Mouse (Mus musculus): ENCODE data around the gene Rora. TPM values are rescaled to one million over a fixed set of nuclear protein-coding genes. Genes with fewer than 3 reads are reported as not detected.

The Rora gene
- total RNA-seq, 2 experiments from 2014 or later, result 43.6 to 48.9 TPM

GRCm38 (mm10) chr9:69274766-69275485 is 621.3 kb downstream of the Rora start:
- no peak for DNase-seq (ENCODE audit: low spot score in 2 of 2)

GRCm38 (mm10) chr9:69277256-69277655 is 623.7 kb downstream of the Rora start:
- DNase-seq (ENCODE audit: low spot score in 2 of 2), result no peak

- DNase-seq (ENCODE audit: low spot score in 2 of 2), result no peak
Measured at GRCm38 (mm10) chr9:69285011-69285410, 631.4 kb downstream of the Rora start.

- no peak for DNase-seq (ENCODE audit: low spot score in 2 of 2)
Measured at GRCm38 (mm10) chr9:69288113-69288512, 634.5 kb downstream of the Rora start.

- no peak for DNase-seq (ENCODE audit: low spot score in 2 of 2)
Measured at GRCm38 (mm10) chr9:69288586-69288985, 635.0 kb downstream of the Rora start.

GRCm38 (mm10) chr9:69289056-69290017 is 635.8 kb downstream of the Rora start:
- peak; percentile 63 to 82 for DNase-seq (ENCODE audit: low spot score in 2 of 2)

- peak in 1 of 2 experiments; percentile 49 for DNase-seq (ENCODE audit: low spot score in 2 of 2)
Measured at GRCm38 (mm10) chr9:69290018-69290880, 636.7 kb downstream of the Rora start.

- DNase-seq (ENCODE audit: low spot score in 2 of 2), result peak in 1 of 2 experiments; percentile 28
Measured at GRCm38 (mm10) chr9:69290881-69291450, 637.4 kb downstream of the Rora start.

GRCm38 (mm10) chr9:69291451-69291850 is 637.9 kb downstream of the Rora start:
- no peak for DNase-seq (ENCODE audit: low spot score in 2 of 2)

GRCm38 (mm10) chr9:69292353-69292752 is 638.8 kb downstream of the Rora start:
- no peak for DNase-seq (ENCODE audit: low spot score in 2 of 2)

GRCm38 (mm10) chr9:69292776-69293687 is 639.4 kb downstream of the Rora start:
- DNase-seq (ENCODE audit: low spot score in 2 of 2), result no peak

GRCm38 (mm10) chr9:69293688-69294074 is 640.1 kb downstream of the Rora start:
- no peak for DNase-seq (ENCODE audit: low spot score in 2 of 2)

- no peak for DNase-seq (ENCODE audit: low spot score in 2 of 2)
Measured at GRCm38 (mm10) chr9:69294426-69294825, 640.8 kb downstream of the Rora start.

- DNase-seq (ENCODE audit: low spot score in 2 of 2), result no peak
Measured at GRCm38 (mm10) chr9:69294856-69295255, 641.3 kb downstream of the Rora start.

GRCm38 (mm10) chr9:69295826-69296225 is 642.2 kb downstream of the Rora start:
- DNase-seq (ENCODE audit: low spot score in 2 of 2), result no peak

GRCm38 (mm10) chr9:69296418-69296817 is 642.8 kb downstream of the Rora start:
- peak; percentile 38 to 64 for DNase-seq (ENCODE audit: low spot score in 2 of 2)

GRCm38 (mm10) chr9:69297766-69298375 is 644.3 kb downstream of the Rora start:
- DNase-seq (ENCODE audit: low spot score in 2 of 2), result no peak

GRCm38 (mm10) chr9:69298566-69299335 is 645.2 kb downstream of the Rora start:
- no peak for DNase-seq (ENCODE audit: low spot score in 2 of 2)

Measured in gastrocnemius, postnatal 4 days (tissue).